Mouse (Mus musculus): Measurements from ENCODE around the gene Apoa1.

DNA sequence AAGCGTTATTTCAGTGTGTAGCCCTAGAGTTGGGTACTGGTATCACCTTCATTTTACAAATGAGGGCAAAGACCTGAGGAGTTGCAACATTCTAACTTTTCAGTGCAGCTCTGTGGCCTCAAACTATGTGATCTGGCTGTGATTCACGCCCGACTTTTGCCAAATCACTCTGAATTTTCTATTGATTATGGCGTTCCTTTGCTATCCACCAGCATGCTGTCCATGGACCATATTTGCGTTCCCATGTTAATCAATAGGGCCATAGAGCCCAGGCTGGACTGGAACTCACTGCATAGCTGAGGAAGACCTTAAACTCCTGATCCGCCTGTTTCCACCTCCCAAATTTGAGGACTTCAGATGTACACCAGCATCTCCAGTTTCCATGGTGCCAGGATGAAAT is 30.7 kb downstream of the Apoa1 start:
- no peak for TF ChIP-seq CTCF (IDR thresholded peaks at IDR 0.05; ENCODE audit: borderline replicate concordance, insufficient read depth, low read depth, low read length)
- TF ChIP-seq POLR2A (IDR thresholded peaks at IDR 0.05; ENCODE audit: borderline replicate concordance, insufficient read depth, low read length): no peak

Measured in cerebellum, adult 2 months (tissue).